16 mouse cellular contexts compared by ENCODE assay signal in the genomic region with DNA sequence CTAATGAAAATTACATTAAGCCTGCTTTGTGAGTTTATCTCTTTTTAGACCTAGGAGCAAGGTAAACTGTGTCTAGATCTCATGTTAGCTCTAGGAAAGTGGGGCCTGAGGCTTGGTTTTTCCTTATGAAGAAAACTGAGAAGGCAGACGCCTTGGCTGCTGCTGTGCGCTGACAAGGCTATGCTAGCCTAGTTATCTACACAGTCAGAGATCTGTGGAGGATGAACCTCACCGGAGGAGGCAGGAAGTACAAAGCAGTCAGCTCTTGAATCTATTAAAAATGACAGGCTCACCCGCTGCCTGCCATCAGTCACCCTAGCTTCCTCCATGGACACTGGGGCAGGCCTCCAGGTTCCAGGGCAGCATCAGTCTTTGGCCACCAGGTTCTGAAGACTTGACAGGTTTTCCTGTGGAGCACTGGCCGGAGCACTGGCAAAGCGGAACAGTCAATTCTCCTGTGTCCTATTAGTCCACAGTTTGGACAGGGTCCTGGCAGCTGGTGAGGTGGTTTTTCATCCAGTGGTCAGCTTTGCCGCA. TPM values are rescaled to one million over a fixed set of nuclear protein-coding genes. Genes with fewer than 3 reads are reported as not detected.
"Had no signal": no experiment of that assay in that cellular context is flagged by ENCODE, and none has a peak within 500 bp of the region (broad histone marks: within the 10 kb centered on the region; RNA-seq: fewer than 3 reads in every experiment).

No protein-coding gene starts in this region.

- H3K9ac ChIP-seq: limb, embryonic 13.5 days; liver, embryonic 14.5 days; midbrain, embryonic 13.5 days had no signal

- H3K4me3 ChIP-seq: limb, embryonic 13.5 days; midbrain, embryonic 13.5 days had no signal

- H3K36me3 ChIP-seq: limb, embryonic 13.5 days; midbrain, embryonic 13.5 days had no signal

- ATAC-seq: lung, postnatal 0 days; midbrain, embryonic 13.5 days had no signal

- DNase-seq: left cerebral cortex, postnatal 4 days; lung, adult 18-20 months; lung, postnatal 36 days; retina, postnatal 1 day; right cerebral cortex, postnatal 4 days; spleen, adult 18-20 months; thymus, adult 2 months; thymus, postnatal 4 days had no signal

- H3K9me3 ChIP-seq: limb, embryonic 13.5 days; midbrain, embryonic 13.5 days had no signal

- H3K27ac ChIP-seq: limb, embryonic 13.5 days; liver, embryonic 14.5 days; midbrain, embryonic 13.5 days had no signal

- H3K4me2 ChIP-seq: limb, embryonic 13.5 days; midbrain, embryonic 13.5 days had no signal

RNA-seq across cellular contexts. Expression of a gene that starts 1.8 kb away (rescaled TPM):
- polyA plus RNA-seq: liver, adult 2 months; liver, embryonic 14.5 days had no signal

RNA-seq across cellular contexts. Expression of a gene that starts 45.5 kb away (rescaled TPM):
- polyA plus RNA-seq: liver, embryonic 14.5 days; midbrain, embryonic 13.5 days; midbrain, postnatal 0 days; neural tube, embryonic 11.5 days; stomach, embryonic 14.5 days had no signal
